Mouse (Mus musculus) stomach, postnatal 0 days (tissue): ENCODE results near the gene Ttc19.
"Not testable (repeated sequence)": the region's sequence is repeated elsewhere in the genome, so short reads cannot be mapped to it uniquely, and the experiment has no call there.

ENCODE experiments used
- CTCF ChIP-seq: IDR thresholded peaks from 2 replicates; pipeline ENCODE4 v1.5.1; 2016; ENCODE audit warnings: antibody characterized with exemption, low read depth, mild to moderate bottlenecking, moderate library complexity
- EP300 ChIP-seq: optimal IDR thresholded peaks from 2 replicates; pipeline ENCODE3; 2016; ENCODE audit warnings: antibody characterized with exemption

DNA sequence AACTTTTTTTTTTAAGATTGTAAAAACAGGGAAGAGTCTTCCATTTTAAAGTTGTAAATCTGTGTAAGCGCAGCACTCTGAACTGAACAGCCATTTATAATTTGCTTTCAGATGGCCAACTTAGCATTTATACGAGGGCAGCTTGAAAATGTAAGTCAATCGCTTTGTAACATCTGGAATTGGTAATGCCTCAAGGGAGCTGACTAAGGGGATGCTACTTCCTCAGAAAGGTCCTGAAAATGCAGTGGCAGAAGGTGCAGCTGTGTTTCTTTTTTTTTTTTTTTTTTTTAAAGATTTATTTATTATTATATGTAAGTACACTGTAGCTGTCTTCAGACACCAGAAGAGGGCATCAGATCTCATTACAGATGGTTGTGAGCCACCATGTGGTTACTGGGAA is 2.7 kb downstream of the Ttc19 start:
- TF ChIP-seq CTCF, EP300: not testable (repeated sequence)
